Mouse (Mus musculus) cortical plate, adult 2 months (tissue): ENCODE measurements at regions not wholly inside any gene's neighbourhood (a gene's known extent, or its start where the extent isn't known, plus 50 kb on each side); places are given as distances from the start of the nearest gene placed in this dataset.

Source experiments
- CTCF ChIP-seq: fragments of 200-500 bp; IDR thresholded peaks from 2 replicates; pipeline ENCODE4 v1.5.1; 2011; ENCODE audit warnings: mild to moderate bottlenecking, control low read depth, low read length; ENCODE audit not compliant: insufficient read depth; ENCODE audit errors: extremely low read depth
- POLR2A ChIP-seq: fragments of 200-500 bp; IDR thresholded peaks from 2 replicates; pipeline ENCODE4 v1.6.1; 2011; ENCODE audit warnings: mild to moderate bottlenecking, low read length, control low read depth; ENCODE audit not compliant: insufficient read depth; ENCODE audit errors: extremely low read depth

GRCm38 (mm10) chr1:14011484-14011883 is 2081.6 kb downstream of the 4930444P10Rik start:
- TF ChIP-seq CTCF (no peak), POLR2A (no peak)
